Comparison of ENCODE assay signal across 29 mouse cellular contexts in genomic region chr9:92260481-92261159, GRCm38 (mm10). TPM values are rescaled to one million over a fixed set of nuclear protein-coding genes. Genes with fewer than 3 reads are reported as not detected.
DNase-seq lines count a peak whose midpoint lies in the region; ATAC-seq and TF ChIP-seq lines count a peak whose summit lies in the region.
"Had no signal": no experiment of that assay in that cellular context is flagged by ENCODE, and none has a peak within 500 bp of the region (broad histone marks: within the 10 kb centered on the region; RNA-seq: fewer than 3 reads in every experiment).

No protein-coding gene starts in this region.

- H3K4me3 ChIP-seq in limb, embryonic 11.5 days (ENCODE audit: low read depth, low read length), result no peak overlapping the region
- H3K4me3 ChIP-seq in limb, embryonic 10.5 days, result no peak overlapping the region
- no peak overlapping the region for H3K4me3 ChIP-seq in ES-Bruce4 (ENCODE audit: low read depth, low read length)
- no peak overlapping the region for H3K4me3 ChIP-seq in G1E (ENCODE audit: low read depth, low read length)
- H3K4me3 ChIP-seq: forebrain, embryonic 15.5 days; liver, embryonic 12.5 days; midbrain, embryonic 12.5 days; neural tube, embryonic 13.5 days had no signal

- TF ChIP-seq CTCF in ES-Bruce4 (IDR thresholded peaks at IDR 0.05; ENCODE audit: low read depth, low read length) (no peak), G1E (IDR thresholded peaks at IDR 0.05; ENCODE audit: low read depth, low read length) (no peak)

- TF ChIP-seq EP300 in ES-Bruce4 (IDR thresholded peaks at IDR 0.05; ENCODE audit: insufficient read depth, low read depth, low read length), result no peak

- 85% methylated on average over 7 of the region's 7 CpGs for WGBS in limb, embryonic 11.5 days
- WGBS in limb, embryonic 10.5 days, result 88% methylated on average over 7 of the region's 7 CpGs

- ATAC-seq in limb, embryonic 11.5 days (ENCODE audit: insufficient number of reproducible peaks, low FRiP score, low TSS enrichment, low read depth), result no peak
- ATAC-seq in G1E (ENCODE audit: extremely low read depth, insufficient number of reproducible peaks, low FRiP score, poor library complexity, severe bottlenecking), result peak; percentile 74
- ATAC-seq in megakaryocyte progenitor cell, adult 5-6 weeks (replicated peaks; ENCODE audit: poor library complexity), result peak; percentile 66
- ATAC-seq: forebrain, embryonic 15.5 days; liver, embryonic 12.5 days; Patski had no signal

- H3K9me3 ChIP-seq in limb, embryonic 11.5 days (ENCODE audit: control insufficient read depth, low read length), result no peaks in the 10 kb centered on the region
- H3K9me3 ChIP-seq in limb, embryonic 10.5 days (replicated peaks), result no peaks in the 10 kb centered on the region
- H3K9me3 ChIP-seq in ES-Bruce4 (replicated peaks; ENCODE audit: control insufficient read depth, insufficient read depth, low read length, poor library complexity, severe bottlenecking), result no peaks in the 10 kb centered on the region
- no peaks in the 10 kb centered on the region for H3K9me3 ChIP-seq in G1E (replicated peaks)
- H3K9me3 ChIP-seq: forebrain, embryonic 15.5 days; liver, embryonic 12.5 days; midbrain, embryonic 12.5 days; neural tube, embryonic 13.5 days had no signal

- peak; percentile 9 for DNase-seq in limb, embryonic 11.5 days (ENCODE audit: low spot score)
- no peak for DNase-seq in limb, embryonic 10.5 days (ENCODE audit: low spot score)
- no peak for DNase-seq in G1E (ENCODE audit: low spot score)
- DNase-seq in heart, adult 18-20 months, result no peak
- no peak for DNase-seq in layer of hippocampus, adult 9-11 months
- DNase-seq: adrenal gland, postnatal 36 days; B cell, adult 2 months; cerebellum, adult 11-12 months; cerebellum, postnatal 14 days; embryo, embryonic 11 days; gastrocnemius, postnatal 25 days; kidney, adult 9 months; left cerebral cortex, postnatal 4 days; right cerebral cortex, adult 18-20 months; thymus, postnatal 36 days had no signal

- H3K27me3 ChIP-seq in limb, embryonic 11.5 days (ENCODE audit: control insufficient read depth, insufficient read depth, low read length), result no peaks in the 10 kb centered on the region
- no peaks in the 10 kb centered on the region for H3K27me3 ChIP-seq in limb, embryonic 10.5 days (ENCODE audit: low read depth, poor library complexity, severe bottlenecking)
- H3K27me3 ChIP-seq in ES-Bruce4 (ENCODE audit: control insufficient read depth, insufficient read depth, low read length, poor library complexity, severe bottlenecking) (no peaks in the 10 kb centered on the region), G1E (ENCODE audit: insufficient read depth, low read length) (no peaks in the 10 kb centered on the region)
- H3K27me3 ChIP-seq: forebrain, embryonic 15.5 days; liver, embryonic 12.5 days; midbrain, embryonic 12.5 days; neural tube, embryonic 13.5 days; Patski had no signal

- no peaks in the 10 kb centered on the region for H3K4me1 ChIP-seq in limb, embryonic 11.5 days (ENCODE audit: control insufficient read depth, insufficient read depth, low read length)
- no peaks in the 10 kb centered on the region for H3K4me1 ChIP-seq in limb, embryonic 10.5 days
- peaks cover 3% of the 10 kb centered on the region for H3K4me1 ChIP-seq in ES-Bruce4 (ENCODE audit: control insufficient read depth, insufficient read depth, low read length)
- H3K4me1 ChIP-seq in G1E (ENCODE audit: insufficient read depth, low read depth, low read length), result peaks cover 35% of the 10 kb centered on the region
- H3K4me1 ChIP-seq: forebrain, embryonic 15.5 days; midbrain, embryonic 12.5 days; neural tube, embryonic 13.5 days had no signal

- TF ChIP-seq POLR2A in ES-Bruce4 (IDR thresholded peaks at IDR 0.05; ENCODE audit: insufficient read depth, low read length), result no peak

- H3K27ac ChIP-seq in limb, embryonic 11.5 days (replicated peaks; ENCODE audit: low read depth, low read length), result no peak overlapping the region
- no peak overlapping the region for H3K27ac ChIP-seq in limb, embryonic 10.5 days
- H3K27ac ChIP-seq in ES-Bruce4 (ENCODE audit: insufficient read depth, low read length), result peak overlapping the region; percentile 44; the same call in 1 of the 2 replicates
- H3K27ac ChIP-seq: forebrain, embryonic 15.5 days; liver, embryonic 12.5 days; macrophage; midbrain, embryonic 12.5 days; neural tube, embryonic 13.5 days had no signal

- H3K9ac ChIP-seq in limb, embryonic 11.5 days (ENCODE audit: low read length), result no peak overlapping the region
- H3K9ac ChIP-seq in ES-Bruce4 (ENCODE audit: low read depth, poor library complexity, severe bottlenecking), result no peak overlapping the region
- H3K9ac ChIP-seq: forebrain, embryonic 15.5 days; liver, embryonic 12.5 days; midbrain, embryonic 12.5 days; neural tube, embryonic 13.5 days had no signal

- no peaks in the 10 kb centered on the region for H3K36me3 ChIP-seq in limb, embryonic 11.5 days (ENCODE audit: control insufficient read depth, insufficient read depth, low read length)
- H3K36me3 ChIP-seq in limb, embryonic 10.5 days, result peaks cover 41% of the 10 kb centered on the region
- H3K36me3 ChIP-seq in ES-Bruce4 (ENCODE audit: control insufficient read depth, insufficient read depth, low read length, poor library complexity, severe bottlenecking), result 0 out of 2 replicates have a peak, but pooled peaks cover 3% of the 10 kb centered on the region
- peaks cover 63% of the 10 kb centered on the region for H3K36me3 ChIP-seq in G1E (replicated peaks)
- H3K36me3 ChIP-seq: forebrain, embryonic 15.5 days; midbrain, embryonic 12.5 days; neural tube, embryonic 13.5 days had no signal

- H3K4me2 ChIP-seq in limb, embryonic 11.5 days (ENCODE audit: low read depth, severe bottlenecking), result no peak overlapping the region
- H3K4me2 ChIP-seq: forebrain, embryonic 15.5 days; liver, embryonic 12.5 days; midbrain, embryonic 12.5 days; neural tube, embryonic 13.5 days had no signal

RNA-seq across cellular contexts. Expression of gene Plscr1, which starts 11.1 kb away (rescaled TPM):
- polyA plus RNA-seq in limb, embryonic 11.5 days (2014; fragmentation: Nextera tagmentation; extraction: Ambion mirVana), result 31.9 and 32.1 TPM in 2 replicates
- 34.2 and 34.8 TPM in 2 replicates for polyA plus RNA-seq in limb, embryonic 10.5 days (2016; fragmentation: Nextera tagmentation; extraction: Ambion mirVana)
- polyA plus RNA-seq in ES-Bruce4 (2011; ENCODE audit: insufficient read depth, insufficient read length, low read depth, missing spikeins) (18.4 and 19.7 TPM in 2 replicates), G1E (2012) (124 and 157 TPM in 2 replicates)
- total RNA-seq in G1E (2014; fragmentation: Nextera tagmentation) (76.7 and 80.3 TPM in 2 replicates), G1E (2017) (146 and 180 TPM in 2 replicates)
- total RNA-seq in megakaryocyte progenitor cell, adult 5-6 weeks (2015), result 47.3 and 65.8 TPM in 2 replicates
- total RNA-seq in megakaryocyte progenitor cell, adult 5-6 weeks (2017), result 28.2 and 37.0 TPM in 2 replicates
- total RNA-seq in heart, adult 18-20 months (2021), result 10 to 100 TPM in 1 of 2 experiments, 1 to 10 TPM in 1; 9.0 to 10.9 TPM

RNA-seq across cellular contexts. Expression of gene Plscr2, which starts 14.8 kb away (rescaled TPM):
- polyA plus RNA-seq in limb, embryonic 11.5 days (2014; fragmentation: Nextera tagmentation; extraction: Ambion mirVana), result 0.23 TPM in 1 of 2 replicates, not detected in the other
- 0.35 TPM in 1 of 2 replicates, not detected in the other for polyA plus RNA-seq in limb, embryonic 10.5 days (2016; fragmentation: Nextera tagmentation; extraction: Ambion mirVana)
- polyA plus RNA-seq in ES-Bruce4 (2011; ENCODE audit: insufficient read depth, insufficient read length, low read depth, missing spikeins), result 0.43 TPM in 1 of 2 replicates, not detected in the other
- total RNA-seq in G1E (2014; fragmentation: Nextera tagmentation), result 2.5 and 6.2 TPM in 2 replicates
- total RNA-seq in G1E (2017), result 2.5 and 2.6 TPM in 2 replicates
- polyA plus RNA-seq in G1E (2012), result 0.07 TPM in 1 of 2 replicates, not detected in the other
- total RNA-seq in megakaryocyte progenitor cell, adult 5-6 weeks (2015), result 0.30 TPM in 1 of 2 replicates, not detected in the other
- not detected in 2 replicates for total RNA-seq in megakaryocyte progenitor cell, adult 5-6 weeks (2017)
- 10 to 100 TPM; 24.2 to 28.6 TPM for total RNA-seq in heart, adult 18-20 months (2021)
- polyA plus RNA-seq: macrophage had no signal

RNA-seq across cellular contexts. Expression of gene 1700057G04Rik, which starts 48.6 kb away (rescaled TPM):
- polyA plus RNA-seq in limb, embryonic 11.5 days (2014; fragmentation: Nextera tagmentation; extraction: Ambion mirVana), result not detected in 2 replicates
- not detected in 2 replicates for polyA plus RNA-seq in limb, embryonic 10.5 days (2016; fragmentation: Nextera tagmentation; extraction: Ambion mirVana)
- not detected in 2 replicates for polyA plus RNA-seq in ES-Bruce4 (2011; ENCODE audit: insufficient read depth, insufficient read length, low read depth, missing spikeins)
- not detected in 2 replicates for total RNA-seq in G1E (2014; fragmentation: Nextera tagmentation)
- 0.22 TPM in 1 of 2 replicates, not detected in the other for total RNA-seq in G1E (2017)
- not detected in 2 replicates for polyA plus RNA-seq in G1E (2012)
- total RNA-seq in megakaryocyte progenitor cell, adult 5-6 weeks (2015), result not detected in 2 replicates
- not detected in 2 replicates for total RNA-seq in megakaryocyte progenitor cell, adult 5-6 weeks (2017)
- total RNA-seq in heart, adult 18-20 months (2021), result not detected
- total RNA-seq: adrenal gland, postnatal 36 days; gastrocnemius, postnatal 25 days; heart, adult 8-10 months; hematopoietic stem cell, adult 5-6 weeks; layer of hippocampus, adult 18-20 months; left cerebral cortex, adult 18-20 months; left cerebral cortex, postnatal 4 days had no signal
- polyA plus RNA-seq: embryonic facial prominence, embryonic 14.5 days; forebrain, embryonic 15.5 days; heart, embryonic 16.5 days; liver, embryonic 12.5 days; macrophage; midbrain, embryonic 12.5 days; neural tube, embryonic 13.5 days; Patski had no signal
